Mouse (Mus musculus) ES-Bruce4 (cell line): ENCODE results near the gene Rxra. TPM values are rescaled to one million over a fixed set of nuclear protein-coding genes. Genes with fewer than 3 reads are reported as not detected.

Experiments used
- H3K27ac ChIP-seq: 2 replicates; pipeline ENCODE4 v1.5.1; 2012; ENCODE audit warnings: low read length, inconsistent platforms; ENCODE audit not compliant: insufficient read depth
- H3K27me3 ChIP-seq: 2 replicates; pipeline ENCODE4 v1.6.1; 2012; ENCODE audit warnings: mild to moderate bottlenecking, low read length, inconsistent platforms; ENCODE audit not compliant: control insufficient read depth, poor library complexity, insufficient read depth, severe bottlenecking
- H3K36me3 ChIP-seq: 2 replicates; pipeline ENCODE4 v1.6.1; 2012; ENCODE audit warnings: inconsistent platforms, mild to moderate bottlenecking, low read length, moderate library complexity; ENCODE audit not compliant: control insufficient read depth, poor library complexity, insufficient read depth, severe bottlenecking
- H3K4me1 ChIP-seq: one replicate; pipeline ENCODE4 v1.8.1; 2011; ENCODE audit warnings: low read length; ENCODE audit not compliant: control insufficient read depth, insufficient read depth
- H3K4me3 ChIP-seq: 2 replicates; pipeline ENCODE4 v1.5.1; 2011; ENCODE audit warnings: low read depth, mild to moderate bottlenecking, low read length
- H3K9ac ChIP-seq: 2 replicates; pipeline ENCODE4 v1.6.1; 2012; ENCODE audit warnings: low read depth, mild to moderate bottlenecking, inconsistent platforms; ENCODE audit not compliant: poor library complexity, severe bottlenecking
- H3K9me3 ChIP-seq: replicated peaks from 2 replicates; pipeline ENCODE4 v1.6.1; 2012; ENCODE audit warnings: mild to moderate bottlenecking, low read length, inconsistent platforms; ENCODE audit not compliant: control insufficient read depth, poor library complexity, insufficient read depth, severe bottlenecking
- CTCF ChIP-seq: IDR thresholded peaks from one replicate; pipeline ENCODE4 v1.8.1; 2011; ENCODE audit warnings: low read depth, low read length
- EP300 ChIP-seq: IDR thresholded peaks from 2 replicates; pipeline ENCODE4 v1.6.1; 2011; ENCODE audit warnings: low read depth, low read length; ENCODE audit not compliant: insufficient read depth
- POLR2A ChIP-seq: IDR thresholded peaks from one replicate; pipeline ENCODE4 v1.8.1; 2011; ENCODE audit warnings: low read length; ENCODE audit not compliant: insufficient read depth
- polyA plus RNA-seq: library from polyadenylated mRNA; stranded (reverse); fragments of >200 nt; gene quantifications from 2 replicates; pipeline ENCODE4 v1.2.4, GENCODE M21; 2011; ENCODE audit warnings: low read depth; ENCODE audit not compliant: missing spikeins, insufficient read depth, insufficient read length

The Rxra gene
- polyA plus RNA-seq, 1 experiment: 10.0 TPM

DNA sequence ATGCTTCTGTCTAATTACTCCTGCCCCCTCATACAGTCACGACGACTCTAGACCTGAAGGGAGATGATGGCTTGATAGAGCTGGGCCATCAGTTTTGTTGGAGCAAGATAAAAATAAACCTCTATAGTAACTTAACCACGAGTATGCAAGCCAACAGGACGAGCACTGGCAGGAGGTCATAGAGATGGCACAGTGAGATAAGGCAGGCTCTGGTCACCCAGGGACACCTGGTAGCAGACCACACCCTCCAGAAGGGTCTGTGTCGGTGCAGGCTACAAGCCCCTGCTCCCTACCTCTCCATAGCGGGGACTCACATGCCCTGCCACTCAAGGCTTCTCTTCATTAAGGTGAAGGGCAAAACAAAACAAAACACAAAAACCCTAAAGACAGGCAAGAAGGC is 102.0 kb downstream of the Rxra start:
- no peak overlapping the region for H3K27ac ChIP-seq
- no peaks in the 10 kb centered on the region for H3K4me1 ChIP-seq
- H3K4me3 ChIP-seq: no peak overlapping the region
- no peak overlapping the region for H3K9ac ChIP-seq
- H3K27me3 ChIP-seq: no peaks in the 10 kb centered on the region
- no peaks in the 10 kb centered on the region for H3K9me3 ChIP-seq
- TF ChIP-seq POLR2A: no peak
- no peak for TF ChIP-seq CTCF
- no peaks in the 10 kb centered on the region for H3K36me3 ChIP-seq

DNA sequence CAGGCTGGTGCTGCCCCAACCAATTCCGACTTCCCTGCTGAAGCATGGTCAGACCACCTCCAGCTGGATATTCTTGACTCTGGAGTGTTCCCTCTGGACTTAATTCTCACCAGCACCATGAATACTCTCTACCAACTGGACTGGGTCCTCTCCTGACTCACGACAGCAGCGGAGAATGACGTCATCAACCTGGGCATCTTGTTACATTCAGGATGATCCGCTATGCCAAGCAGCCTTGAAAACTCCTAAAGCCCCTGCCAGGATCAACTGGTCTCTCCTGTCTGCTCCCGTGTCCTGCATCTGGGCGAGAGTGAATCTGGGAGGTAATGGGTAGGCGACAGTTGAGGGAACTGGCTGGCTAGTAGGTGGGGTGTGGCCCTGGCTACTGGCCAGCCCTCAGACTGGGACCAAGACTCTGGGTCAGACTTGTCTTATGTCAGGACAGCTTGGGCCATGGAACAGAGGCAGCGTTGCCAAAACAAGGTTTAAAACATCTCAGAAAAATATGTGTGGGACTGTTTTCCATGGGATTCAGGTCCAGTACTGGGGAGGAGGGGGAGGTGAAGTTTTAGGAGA is 103.1 kb downstream of the Rxra start:
- Histone ChIP-seq H3K4me3 (no peak overlapping the region), H3K36me3 (no peaks in the 10 kb centered on the region), H3K27me3 (no peaks in the 10 kb centered on the region), H3K9ac (no peak overlapping the region), H3K9me3 (no peaks in the 10 kb centered on the region), H3K4me1 (no peaks in the 10 kb centered on the region), H3K27ac (no peak overlapping the region)
- TF ChIP-seq POLR2A (no peak), EP300 (no peak), CTCF (no peak)

DNA sequence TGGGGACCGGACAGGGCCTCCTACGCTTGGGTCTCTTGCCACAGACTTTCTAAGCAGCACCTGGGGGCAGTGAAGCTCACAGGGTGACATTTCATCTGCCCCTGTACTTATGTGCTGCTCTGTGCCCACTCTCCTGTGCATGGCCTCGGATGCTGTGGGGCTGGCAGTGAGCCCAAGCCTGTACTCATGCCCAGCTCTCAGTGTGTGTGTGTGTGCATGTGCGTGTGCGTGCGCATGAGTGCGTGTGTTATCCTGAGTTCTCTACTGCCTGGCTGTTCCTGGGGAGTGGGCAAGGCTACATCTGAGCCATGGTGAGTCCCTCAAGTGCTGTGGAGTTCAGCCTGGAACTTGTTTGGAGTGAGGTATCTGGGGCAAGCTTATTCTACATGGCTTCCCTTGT is 103.9 kb downstream of the Rxra start:
- no peaks in the 10 kb centered on the region for H3K27me3 ChIP-seq
- H3K9me3 ChIP-seq: no peaks in the 10 kb centered on the region
- H3K27ac ChIP-seq: no peak overlapping the region
- H3K36me3 ChIP-seq: no peaks in the 10 kb centered on the region
- H3K9ac ChIP-seq: no peak overlapping the region
- H3K4me1 ChIP-seq: no peaks in the 10 kb centered on the region
- no peak for TF ChIP-seq CTCF
- no peak for TF ChIP-seq POLR2A
- no peak for TF ChIP-seq EP300
- no peak overlapping the region for H3K4me3 ChIP-seq

DNA sequence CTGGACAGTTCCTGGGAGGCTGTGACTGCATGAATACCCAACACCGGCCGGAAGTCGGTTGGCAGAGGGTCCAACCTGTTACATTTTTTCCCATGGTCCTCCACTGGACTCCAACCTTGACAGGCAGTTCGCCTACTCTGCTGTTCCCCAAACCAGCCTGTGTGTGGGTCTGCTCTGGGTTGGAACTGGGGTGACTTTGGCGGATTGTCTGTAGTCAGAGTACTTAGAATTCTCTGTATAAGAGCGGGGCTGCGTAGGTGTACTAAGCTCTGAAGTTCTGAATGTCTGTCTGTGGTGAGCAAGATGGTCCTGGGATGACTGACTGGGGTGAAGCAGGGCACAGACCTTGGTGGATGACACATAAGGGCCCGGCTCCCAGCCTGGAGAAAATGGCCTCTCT is 109.1 kb downstream of the Rxra start:
- no peaks in the 10 kb centered on the region for H3K36me3 ChIP-seq
- no peak for TF ChIP-seq EP300
- TF ChIP-seq POLR2A: no peak
- TF ChIP-seq CTCF: no peak
- no peak overlapping the region for H3K4me3 ChIP-seq
- H3K27ac ChIP-seq: no peak overlapping the region
- no peaks in the 10 kb centered on the region for H3K4me1 ChIP-seq
- no peaks in the 10 kb centered on the region for H3K27me3 ChIP-seq
- no peak overlapping the region for H3K9ac ChIP-seq
- H3K9me3 ChIP-seq: no peaks in the 10 kb centered on the region

DNA sequence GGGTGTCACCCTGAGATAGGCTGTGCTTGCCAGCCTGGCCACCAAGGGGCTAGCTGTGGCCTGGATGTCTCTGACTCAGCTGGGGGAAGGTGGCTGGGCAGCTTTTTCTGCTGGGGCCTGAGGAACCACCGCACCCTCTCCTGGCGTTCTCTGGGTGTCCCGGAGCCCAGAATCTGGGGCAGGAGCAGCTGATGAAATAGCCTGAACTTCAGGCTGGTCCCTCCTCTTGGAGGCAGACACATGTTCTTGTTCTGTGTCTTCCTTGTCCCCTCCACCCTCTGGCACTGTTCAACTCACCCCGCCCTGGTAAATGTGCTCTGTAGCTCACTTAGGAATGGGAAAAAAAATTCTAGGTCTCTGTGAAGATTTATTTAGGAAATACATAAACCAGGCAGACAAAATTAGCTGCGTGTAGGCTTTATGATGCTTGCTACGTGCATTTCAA is 109.8 kb downstream of the Rxra start:
- Histone ChIP-seq H3K9me3 (no peaks in the 10 kb centered on the region), H3K4me1 (no peaks in the 10 kb centered on the region), H3K27me3 (no peaks in the 10 kb centered on the region), H3K36me3 (no peaks in the 10 kb centered on the region), H3K9ac (no peak overlapping the region), H3K4me3 (no peak overlapping the region), H3K27ac (no peak overlapping the region)
- TF ChIP-seq CTCF (no peak), POLR2A (no peak), EP300 (no peak)

DNA sequence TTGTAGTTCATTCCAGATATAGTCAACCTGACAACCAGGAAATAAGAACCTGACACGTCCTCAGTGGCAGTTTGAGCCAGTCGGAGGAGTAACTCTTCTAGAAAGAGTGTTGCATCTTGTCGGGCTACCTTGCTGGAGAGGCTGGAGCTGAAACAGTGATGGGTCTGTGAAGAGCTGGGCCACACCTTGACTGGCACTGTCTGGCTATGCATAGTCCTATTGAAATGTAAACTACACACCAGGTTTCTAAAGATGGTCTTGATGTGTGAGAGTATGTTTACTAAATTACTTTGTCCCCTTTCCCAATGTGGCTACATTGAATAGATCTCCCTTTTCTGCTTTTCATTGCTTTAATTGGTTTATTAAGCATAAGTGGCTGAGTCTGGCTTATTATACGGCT is 115.3 kb downstream of the Rxra start:
- no peaks in the 10 kb centered on the region for H3K27me3 ChIP-seq
- H3K4me3 ChIP-seq: no peak overlapping the region
- TF ChIP-seq EP300 (no peak), POLR2A (no peak), CTCF (no peak)
- no peaks in the 10 kb centered on the region for H3K4me1 ChIP-seq
- no peaks in the 10 kb centered on the region for H3K9me3 ChIP-seq
- H3K36me3 ChIP-seq: no peaks in the 10 kb centered on the region
- H3K27ac ChIP-seq: no peak overlapping the region
- no peak overlapping the region for H3K9ac ChIP-seq
